Mouse (Mus musculus): ENCODE data around the gene Rere.
"Not testable (repeated sequence)": the region's sequence is repeated elsewhere in the genome, so short reads cannot be mapped to it uniquely, and the experiment has no call there.

Rere gene

DNA sequence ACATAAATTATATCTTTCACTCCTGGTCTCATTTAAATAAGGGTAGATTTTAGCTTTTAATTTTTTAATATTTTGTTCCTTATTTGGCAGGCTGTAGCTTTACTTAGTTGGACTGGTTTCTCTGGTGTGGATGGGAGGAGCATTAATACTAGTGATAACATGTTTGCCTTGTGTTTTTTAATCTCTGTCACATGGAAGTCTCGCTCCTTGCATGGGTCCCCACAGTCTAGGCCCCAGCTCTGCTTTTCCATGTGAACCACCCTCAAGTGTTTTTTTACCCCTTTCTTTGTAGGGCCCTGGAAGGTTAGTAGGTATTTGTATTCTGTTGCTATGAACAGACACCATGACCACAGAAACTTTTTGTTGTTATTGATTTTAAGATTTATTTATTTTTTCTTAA lies 238.6 kb downstream of the Rere start:
- no peak for DNase-seq

DNA sequence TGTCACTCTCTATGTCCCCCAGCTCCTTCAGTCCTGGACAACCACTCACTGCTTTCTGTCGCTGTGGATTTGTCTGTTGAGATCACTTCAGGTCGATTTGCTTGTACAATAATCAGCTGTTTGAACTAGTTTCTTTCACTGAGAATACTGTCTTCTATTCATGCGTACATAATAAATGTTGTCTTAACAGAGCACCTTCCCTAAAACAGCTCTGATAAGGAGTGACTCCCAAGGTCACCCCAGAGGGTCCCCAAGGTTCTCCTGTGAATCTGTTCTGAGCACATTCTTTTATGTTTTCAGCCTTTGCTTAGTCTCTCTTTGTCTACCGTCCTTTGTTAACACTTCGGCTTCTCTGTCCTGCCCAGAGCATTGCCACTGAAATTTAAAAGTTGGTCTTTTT lies 241.0 kb downstream of the Rere start:
- no peak for DNase-seq

DNA sequence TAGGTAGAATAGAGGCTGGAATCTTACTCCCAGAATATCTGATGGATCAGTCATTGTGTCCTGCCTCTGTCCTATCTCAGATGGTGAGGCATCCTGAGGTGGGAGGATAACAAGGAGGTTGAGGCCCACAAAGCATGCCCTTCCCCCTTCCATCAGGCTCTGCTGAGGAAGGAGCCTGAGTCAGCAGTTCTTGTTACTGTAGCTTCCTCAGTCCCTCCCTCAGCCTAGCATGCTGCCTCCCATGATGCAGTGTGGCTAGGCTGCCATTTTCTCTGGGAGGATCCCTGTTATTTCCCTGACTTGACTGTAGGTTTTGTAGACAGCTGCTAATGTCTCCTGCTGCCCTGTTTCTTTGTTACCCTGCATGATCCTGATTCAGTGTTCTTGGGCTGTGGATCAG lies 241.9 kb downstream of the Rere start:
- no peak for DNase-seq

DNA sequence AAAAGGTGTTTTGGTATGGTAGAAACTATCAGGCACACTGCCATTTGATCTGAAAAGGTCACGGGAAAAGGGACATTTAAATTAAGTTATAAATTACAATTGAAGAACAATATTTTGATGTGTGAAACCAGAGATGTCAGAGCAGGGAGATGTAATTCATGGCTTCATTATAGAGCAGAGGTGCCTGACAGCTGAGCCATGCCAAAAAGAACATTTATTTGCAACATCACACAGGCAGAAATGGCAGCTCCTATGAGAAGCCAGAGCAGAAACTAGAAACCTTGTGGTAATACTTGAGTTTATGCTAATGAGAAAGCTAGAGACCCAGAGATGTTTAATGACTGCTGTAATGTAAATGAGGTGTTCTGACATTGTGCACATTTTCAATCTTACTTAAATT lies 244.8 kb downstream of the Rere start:
- DNase-seq = no peak

DNA sequence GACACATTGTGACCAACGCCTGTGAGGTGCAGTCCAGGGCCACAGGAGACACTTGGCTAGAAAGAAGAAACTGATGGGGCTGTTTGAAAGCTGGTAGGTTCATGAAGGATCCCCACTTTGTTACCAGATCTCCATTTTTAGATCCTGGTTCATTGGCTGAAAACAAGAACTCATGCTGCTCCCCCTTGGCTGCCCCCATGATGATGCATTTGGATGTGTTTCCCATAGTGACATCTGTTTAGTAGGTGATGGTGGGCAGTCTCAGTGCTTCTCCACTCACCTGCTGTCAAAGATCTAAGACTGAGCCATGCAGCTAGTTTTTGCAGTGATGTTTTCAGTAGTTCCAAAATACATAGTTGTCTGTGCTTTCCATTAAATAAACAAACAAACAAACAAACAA lies 247.0 kb downstream of the Rere start:
- peak in 1 of 2 experiments; percentile 21 for DNase-seq

DNA sequence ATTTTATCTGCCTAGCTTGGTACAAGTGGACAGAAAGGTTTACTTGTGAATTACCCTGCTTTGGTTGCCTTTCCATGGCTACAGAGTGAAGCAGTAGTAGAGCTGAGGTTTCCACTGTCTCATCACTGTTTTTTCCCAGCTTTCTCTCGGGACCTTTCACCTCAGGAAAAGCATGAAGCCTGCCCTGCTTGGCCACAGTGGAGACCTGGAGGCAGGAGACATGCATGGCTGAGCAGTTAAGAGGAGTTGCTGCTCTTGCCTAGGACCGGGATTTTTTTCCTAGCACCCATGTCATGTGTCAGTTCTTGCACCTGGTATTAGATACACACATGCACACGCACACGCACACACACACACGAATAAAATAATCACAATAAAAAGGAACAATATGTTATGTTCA lies 247.4 kb downstream of the Rere start:
- no peak for DNase-seq

DNA sequence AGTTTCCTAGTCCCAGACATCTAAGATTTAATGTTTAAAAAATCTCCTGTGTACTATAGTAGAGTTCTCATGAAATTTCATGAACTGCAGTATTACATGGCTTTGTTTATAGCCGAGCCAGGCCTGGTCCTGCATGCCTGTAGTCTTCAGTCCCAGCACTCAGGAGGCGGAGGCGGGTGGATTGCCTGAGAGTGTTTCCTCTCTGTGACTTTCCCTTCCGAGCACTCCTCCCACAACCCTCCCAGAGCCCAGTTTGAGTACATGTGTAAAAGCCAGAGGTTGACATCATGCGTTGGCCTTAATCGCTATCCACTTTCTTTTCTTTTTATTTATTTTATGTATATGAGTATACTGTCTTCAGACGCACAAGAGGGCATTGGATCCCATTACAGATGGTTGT lies 250.4 kb downstream of the Rere start:
- no peak for DNase-seq

DNA sequence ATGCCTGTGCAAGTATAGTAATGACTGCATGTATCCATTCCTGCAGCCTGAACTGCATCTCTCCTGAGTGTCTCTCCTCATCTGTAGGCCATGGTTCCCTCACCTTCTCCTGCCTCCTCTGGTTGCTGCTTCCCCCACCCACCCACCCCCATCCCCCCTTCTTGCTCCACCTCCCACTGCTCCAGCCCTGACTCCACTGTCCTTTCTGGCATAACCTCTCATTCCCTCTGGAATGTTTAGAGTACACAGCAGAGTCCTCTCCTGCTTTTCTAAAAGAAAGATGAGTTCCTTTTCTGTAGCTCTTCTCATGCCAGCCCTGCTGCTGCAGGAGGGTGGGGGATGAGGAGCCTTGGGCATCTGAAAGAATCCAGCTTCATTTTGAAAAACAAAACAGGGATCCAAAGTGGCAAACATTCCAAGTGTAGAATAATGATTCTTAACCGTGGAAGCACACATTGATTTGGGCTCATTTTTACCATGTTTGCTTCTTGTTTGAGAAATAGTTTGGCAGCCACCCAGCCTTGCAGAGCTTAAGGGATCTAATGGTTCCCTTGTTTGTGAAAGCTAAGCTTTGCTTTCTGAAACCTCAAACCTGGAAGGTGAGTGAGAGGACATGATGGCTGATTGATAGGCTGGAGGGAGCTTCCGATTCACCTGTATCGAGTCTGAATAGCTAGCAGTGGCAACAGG lies 255.5 kb downstream of the Rere start:
- DNase-seq = no peak

DNA sequence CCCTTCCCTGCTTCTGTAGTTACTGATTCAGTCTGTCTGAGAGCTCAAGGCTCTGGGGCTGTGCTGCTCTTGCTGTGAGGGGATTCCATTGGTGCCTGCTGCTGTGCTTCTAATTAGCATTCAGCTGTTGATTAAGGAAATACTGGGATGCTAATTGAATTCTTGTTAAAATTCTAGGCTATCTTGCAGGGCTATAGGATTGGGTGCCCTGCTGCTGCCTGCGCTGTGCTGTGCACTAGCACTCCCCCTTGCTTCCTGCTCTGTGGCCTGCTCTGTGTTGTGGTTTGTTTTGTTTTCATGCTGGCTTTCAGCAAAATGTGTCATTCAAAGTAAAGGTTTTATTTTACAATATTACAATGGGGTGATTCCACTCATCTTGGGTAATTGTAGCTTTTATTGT lies 258.4 kb downstream of the Rere start:
- DNase-seq = no peak

DNA sequence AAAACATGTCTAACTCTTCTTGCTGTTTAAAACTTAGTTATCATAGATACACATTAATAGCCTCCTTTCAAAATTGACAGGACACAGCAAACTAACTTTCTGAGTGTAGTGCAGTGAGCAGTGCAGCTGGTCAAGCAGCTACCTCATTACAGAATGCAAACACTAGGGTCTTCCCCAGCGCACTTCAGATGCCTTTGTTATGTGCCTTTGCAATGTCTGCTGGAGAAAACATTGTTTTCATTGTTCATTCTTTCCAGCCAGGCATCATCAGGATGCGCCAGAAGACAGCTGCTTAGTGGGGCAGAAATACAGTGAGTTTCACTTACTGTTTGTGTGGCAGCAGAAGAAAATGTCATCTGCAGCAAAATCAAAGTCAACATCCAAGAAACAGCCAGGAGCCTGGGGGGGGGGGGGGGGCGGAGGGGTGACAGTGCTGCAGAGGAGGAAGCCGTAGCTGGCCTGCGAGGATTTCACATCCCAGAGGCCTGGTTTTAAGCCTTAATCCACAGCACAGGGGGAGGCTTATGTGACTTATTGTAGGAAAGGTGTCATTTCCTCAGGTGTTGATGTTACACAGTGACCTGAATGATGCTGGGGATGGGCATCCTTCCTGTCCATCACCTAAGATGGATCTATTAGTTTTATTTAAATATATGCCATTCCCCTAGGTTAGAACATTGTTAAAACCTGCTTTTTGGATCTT lies 259.1 kb downstream of the Rere start:
- no peak for DNase-seq

DNA sequence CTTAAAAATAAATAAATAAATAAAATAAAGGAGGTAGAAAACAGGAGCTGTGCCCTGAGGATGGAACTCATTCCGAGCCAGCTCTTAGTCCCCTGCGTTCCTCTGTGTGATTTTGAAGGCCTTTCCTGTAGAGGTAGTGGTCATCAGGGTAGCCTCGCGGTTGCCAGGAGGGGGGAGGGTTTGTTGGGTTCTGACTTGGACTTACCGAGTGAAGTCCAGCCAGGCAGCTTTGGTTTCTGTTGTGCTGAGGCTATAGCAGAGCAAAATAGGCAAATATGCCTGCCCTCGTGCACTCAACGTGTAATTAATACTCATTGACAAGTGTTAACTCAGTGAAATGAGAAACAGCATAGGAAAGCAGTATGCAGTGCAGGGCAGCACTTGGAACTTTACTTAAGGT lies 262.8 kb downstream of the Rere start:
- no peak for DNase-seq

DNA sequence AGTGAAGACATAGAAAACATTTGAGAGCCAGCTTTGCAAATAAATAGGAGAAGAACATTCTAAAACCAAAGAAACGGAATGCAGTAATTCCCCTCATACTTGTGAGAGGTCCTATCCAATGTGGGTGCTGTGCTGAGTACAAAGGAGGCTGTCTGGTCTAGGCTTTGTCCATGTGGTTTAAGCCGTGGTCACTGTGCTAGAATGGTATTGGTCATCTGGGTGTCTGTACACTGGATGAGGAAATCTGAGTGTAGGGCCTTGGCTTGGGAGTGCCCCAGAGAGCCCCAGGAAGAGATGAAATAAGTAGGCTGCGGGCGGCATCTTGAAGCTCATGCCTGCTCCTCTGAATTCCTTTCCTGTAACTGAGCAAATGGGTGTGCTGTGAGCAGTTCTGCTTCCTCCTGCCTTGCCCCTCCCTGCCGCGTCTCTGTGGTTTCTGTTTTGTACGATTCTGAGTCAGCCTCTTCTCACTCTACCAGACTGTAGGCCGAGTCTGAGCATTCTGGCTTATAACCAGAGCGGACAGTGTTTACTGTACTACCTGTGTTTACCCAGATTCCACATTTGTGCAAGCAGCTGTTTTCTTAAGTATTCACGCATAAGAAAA lies 263.3 kb downstream of the Rere start:
- no peak for DNase-seq

DNA sequence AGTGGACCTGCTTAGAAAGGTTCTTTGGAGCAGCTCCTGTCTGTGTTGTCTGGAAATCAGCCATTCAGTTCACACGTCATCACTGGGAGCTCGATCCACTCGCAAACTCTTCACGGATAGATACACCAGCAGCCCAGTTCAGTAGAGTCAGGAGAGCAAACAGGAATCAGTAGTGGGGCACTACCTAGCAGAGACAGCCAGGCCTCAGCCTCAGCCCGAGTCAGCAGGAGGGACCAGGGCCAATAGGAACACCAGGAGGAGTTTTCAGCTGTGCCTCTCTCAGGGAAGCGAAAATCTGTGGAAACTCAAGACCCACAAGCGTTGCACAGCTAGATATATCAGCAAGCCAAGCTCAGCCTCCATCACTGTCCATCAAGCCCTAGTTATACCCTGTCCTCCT lies 264.3 kb downstream of the Rere start:
- no peak for DNase-seq

DNA sequence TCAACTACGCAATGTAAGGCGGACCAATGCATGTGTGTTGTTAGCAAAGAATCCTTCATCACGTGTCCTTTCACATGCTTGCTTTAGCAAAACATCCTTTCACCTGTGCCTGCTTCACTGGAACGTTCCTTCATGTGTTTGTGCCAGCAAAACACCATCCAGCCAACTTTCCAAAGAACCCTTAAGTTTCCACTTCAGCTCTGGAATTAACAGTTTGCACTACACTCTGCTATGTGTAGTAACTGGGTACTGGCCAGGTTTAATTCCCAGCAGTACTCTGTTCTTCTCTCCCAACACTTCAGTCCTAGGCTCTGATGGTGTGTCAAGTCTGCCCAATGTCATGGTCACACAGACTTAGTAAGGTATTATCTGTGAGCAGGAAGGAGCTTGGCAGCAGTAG lies 264.9 kb downstream of the Rere start:
- DNase-seq = not testable (repeated sequence)

DNA sequence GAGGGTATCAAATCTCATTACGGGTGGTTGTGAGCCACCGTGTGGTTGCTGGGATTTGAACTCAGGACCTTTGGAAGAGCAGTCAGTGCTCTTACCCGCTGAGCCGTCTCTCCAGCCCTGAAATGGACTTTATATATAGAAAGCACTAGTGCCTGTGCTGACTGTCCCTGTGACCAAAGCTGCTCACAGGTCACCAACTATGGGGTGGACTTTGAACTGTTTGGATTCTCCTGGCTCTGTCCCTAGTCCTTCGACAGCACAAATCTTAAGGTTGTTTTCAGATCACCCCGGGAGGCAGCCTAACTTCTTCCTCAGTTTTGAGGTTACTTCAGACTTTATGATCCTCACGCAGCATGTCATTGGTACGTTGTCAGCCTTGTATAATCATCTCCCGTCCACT lies 267.9 kb downstream of the Rere start:
- no peak for DNase-seq

DNA sequence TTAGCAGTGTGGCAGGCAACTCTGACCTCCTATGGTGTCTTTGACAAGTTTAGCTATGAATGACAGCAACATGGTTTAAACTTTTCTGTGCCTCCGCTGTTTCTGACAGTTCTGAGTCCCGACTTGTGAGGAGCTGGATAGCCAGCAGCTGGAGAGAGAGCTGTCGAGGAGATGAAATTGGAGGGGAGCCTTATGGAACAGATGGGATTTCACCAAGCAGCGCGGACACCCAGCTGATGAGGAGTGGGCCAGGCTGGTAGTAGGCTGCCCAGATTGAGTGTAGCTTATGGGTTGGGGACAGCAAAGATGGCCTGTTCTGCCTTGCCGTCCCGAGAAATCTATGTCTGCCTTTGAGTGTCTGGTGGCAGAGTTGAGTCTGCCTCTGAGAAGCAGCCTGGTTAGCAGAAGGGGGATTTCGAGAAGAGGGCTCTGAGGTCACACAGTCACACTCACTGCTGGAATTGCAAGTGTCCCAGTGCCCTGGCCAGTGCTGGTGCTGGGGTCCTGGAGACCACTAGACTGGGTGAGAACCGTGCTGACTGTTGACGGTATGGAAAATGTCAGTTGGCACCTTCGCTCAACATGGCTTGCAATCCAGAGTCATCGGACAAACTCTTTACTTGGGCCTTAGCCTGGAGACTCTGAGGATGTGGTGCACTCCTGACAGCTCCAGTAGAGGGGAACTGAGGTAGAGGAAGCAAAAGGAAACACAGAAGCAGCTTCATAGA lies 268.7 kb downstream of the Rere start:
- DNase-seq = no peak

DNA sequence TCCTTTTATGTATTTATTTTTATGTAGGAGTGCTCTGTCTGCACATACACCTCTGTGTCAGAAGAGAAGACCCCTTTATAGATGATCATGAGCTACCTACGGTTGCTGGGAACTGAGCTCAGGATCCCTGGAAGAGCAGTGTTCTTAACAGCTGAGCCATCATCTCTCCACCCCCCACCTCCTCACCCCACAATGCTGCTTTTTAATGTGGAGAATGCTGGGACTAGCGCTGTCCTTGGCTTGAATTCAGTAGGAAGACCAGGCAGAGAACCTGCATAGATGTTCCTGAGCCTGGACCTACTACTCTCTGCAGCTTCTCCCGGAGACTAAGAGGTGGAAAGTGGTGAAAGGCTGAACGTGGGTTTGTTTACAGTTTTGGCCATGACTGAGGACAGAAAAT lies 269.9 kb downstream of the Rere start:
- DNase-seq = no peak

DNA sequence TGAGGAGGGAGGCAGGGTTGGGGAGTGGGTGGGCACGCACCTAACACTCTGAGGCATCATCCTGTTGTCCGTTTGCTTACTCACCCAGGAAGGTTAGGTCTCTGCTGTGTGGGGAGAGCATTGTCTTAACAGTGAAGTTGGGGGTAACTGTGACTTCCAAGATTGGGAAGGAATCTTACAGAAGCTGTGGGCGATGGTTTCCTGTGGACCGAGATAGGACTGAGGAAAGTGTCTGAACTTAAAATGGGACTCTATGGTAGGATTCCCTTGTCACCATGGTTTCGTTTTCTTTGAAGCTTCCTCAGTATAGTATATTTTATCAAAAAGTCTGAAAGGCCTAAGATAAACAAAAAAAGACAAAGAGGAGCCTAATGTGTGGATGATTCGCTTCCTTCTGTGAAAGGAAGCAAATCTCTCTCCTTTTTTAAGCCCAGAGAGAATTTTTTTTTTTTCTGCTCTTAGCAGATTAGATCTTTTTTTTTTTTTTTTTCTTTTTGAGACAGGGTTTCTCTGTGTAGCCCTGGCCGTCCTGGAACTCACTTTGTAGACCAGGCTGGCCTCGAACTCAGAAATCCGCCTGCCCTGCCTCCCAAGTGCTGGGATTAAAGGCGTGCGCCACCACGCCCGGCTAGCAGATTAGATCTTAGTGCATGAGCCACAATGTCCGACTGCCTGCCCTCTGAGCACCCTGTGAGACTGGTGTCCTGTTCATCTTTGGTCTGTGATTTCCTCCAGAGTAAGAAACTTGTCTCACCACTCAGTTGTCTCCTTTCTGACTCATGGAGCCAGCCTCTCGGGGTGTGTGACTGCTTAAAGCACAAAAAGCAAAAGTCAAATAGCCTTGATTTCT lies 271.5 kb downstream of the Rere start:
- no peak for DNase-seq

DNA sequence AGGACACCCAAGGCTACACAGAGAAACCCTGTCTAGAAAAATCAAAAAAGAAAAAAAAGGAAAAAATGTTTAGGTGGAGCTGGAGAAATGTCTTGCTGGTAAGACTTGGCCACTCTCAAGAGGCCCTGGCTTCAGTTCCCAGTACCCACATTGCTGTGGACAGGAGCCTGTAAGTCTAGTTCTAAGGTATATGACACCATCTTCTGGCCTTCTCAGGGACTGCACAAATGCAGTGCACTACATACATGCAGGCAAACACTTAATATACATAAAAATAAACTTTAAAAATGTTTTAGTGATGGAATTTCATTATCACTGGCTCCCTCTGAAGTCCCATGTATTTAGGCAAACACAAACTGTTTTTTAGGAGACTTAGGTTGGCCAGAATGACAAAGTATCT lies 274.3 kb downstream of the Rere start:
- no peak for DNase-seq

DNA sequence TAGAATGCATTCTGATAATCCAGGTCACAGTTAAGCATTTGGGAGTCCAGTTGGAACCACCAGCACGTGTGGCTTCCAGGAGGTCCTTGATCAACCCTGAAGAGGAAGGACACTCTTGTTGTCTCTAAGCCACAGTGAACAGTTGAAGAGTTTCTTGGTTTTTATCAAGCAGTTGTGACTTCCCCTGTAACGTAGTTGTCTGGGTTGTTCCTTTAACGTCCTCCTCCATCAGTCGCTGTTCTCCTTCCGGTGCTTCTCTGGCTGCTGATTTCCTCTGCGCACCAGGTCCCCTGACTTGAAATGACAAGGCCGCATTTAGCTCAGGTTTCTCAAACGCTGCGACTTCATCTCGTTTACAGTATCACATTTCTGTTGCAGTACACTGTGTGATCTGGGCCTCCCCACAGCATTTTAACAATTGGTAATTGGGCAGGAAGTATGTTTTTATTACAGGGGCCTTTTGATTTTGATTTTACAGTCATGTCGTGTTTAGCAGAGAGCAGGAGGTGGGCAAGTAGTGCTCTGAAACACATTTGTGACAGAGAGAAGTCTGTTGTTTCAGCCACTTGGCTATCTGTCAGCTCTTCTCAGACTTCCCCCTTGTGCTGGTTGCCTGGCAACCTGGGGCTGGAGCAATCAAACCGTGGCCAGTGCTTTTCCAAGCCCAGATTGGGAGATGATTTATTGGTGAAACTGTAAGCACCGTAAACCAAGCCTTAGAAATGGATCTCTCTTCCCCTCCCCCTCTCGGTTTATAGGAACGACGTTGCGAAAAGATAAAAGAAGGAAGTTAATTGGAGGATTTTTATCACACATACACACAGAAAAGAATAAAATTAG lies 275.2 kb downstream of the Rere start:
- DNase-seq = peak; percentile 65 to 66

DNA sequence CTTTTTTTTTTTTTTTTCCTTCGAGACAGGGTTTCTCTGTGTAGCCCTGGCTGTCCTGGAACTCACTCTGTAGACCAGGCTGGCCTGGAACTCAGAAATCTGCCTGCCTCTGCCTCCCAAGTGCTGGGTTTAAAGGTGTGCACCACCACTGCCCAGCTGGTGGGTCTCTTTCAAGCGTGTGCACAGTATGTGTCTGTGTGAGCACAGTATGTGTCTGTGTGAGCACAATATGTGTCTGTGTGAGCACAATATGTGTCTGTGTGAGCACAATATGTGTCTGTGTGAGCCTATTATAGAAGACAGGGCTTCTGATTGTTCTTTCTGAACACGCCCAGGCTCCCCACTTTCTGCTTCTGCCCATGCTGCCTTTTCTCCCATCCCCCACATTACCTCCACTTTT lies 275.8 kb downstream of the Rere start:
- not testable (repeated sequence) for DNase-seq

DNA sequence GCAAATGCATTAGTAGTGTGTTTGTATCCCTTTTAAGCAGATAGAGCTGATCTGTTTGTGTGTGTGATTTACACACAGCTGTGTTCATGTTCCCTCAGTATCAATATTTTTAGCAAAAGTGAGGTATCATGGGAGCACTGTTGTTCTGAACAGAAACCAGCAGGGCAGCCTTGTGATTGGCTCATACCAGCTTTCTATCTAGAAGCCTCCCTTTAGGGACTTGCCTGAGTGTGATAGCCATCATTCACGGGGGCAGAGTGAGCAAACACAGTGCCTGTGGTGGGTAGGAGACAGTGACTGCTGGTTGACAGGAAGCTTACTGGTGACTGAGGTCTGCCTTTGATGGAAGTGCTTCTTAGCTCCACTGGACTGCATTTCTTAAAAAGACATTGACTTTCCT lies 276.5 kb downstream of the Rere start:
- DNase-seq = no peak
